Mouse (Mus musculus) cerebellum, adult 2 months (tissue): ENCODE data around the gene Rgmb. TPM values are rescaled to one million over a fixed set of nuclear protein-coding genes. Genes with fewer than 3 reads are reported as not detected.

Experiments used
- DNase-seq, 2 experiments: peaks; one replicate each; pipeline ENCODE4 v3.0.0; 2021
- H3K27ac ChIP-seq: fragments of 200-500 bp; 2 replicates; pipeline ENCODE4 v1.5.1; 2012; ENCODE audit warnings: low read length, control low read depth, inconsistent platforms; ENCODE audit not compliant: insufficient read depth
- H3K27me3 ChIP-seq: fragments of 200-500 bp; 2 replicates; pipeline ENCODE4 v1.6.1; 2012; ENCODE audit warnings: inconsistent platforms, mild to moderate bottlenecking, low read length, moderate library complexity; ENCODE audit not compliant: control insufficient read depth, insufficient read depth
- H3K4me1 ChIP-seq: fragments of 200-500 bp; 2 replicates; pipeline ENCODE4 v1.6.1; 2011; ENCODE audit warnings: low read length; ENCODE audit not compliant: control insufficient read depth, insufficient read depth
- H3K4me3 ChIP-seq: fragments of 200-500 bp; replicated peaks from 2 replicates; pipeline ENCODE3; 2011; ENCODE audit warnings: mild to moderate bottlenecking, low read depth, low read length, control low read depth; ENCODE audit not compliant: insufficient read depth
- CTCF ChIP-seq: fragments of 200-500 bp; IDR thresholded peaks from 2 replicates; pipeline ENCODE4 v1.5.1; 2011; ENCODE audit warnings: low read depth, mild to moderate bottlenecking, control low read depth, low read length, moderate library complexity, borderline replicate concordance; ENCODE audit not compliant: insufficient read depth
- POLR2A ChIP-seq: fragments of 200-500 bp; IDR thresholded peaks from 2 replicates; pipeline ENCODE4 v1.6.1; 2011; ENCODE audit warnings: low read length, control low read depth, borderline replicate concordance; ENCODE audit not compliant: insufficient read depth
- WGBS: fragments of 180-500 bp; shearing (Covaris S2); methylation state at CpG from one replicate; pipeline ENCODE4 v1.1.7; 2018; 5-methylcytosine and 5-hydroxymethylcytosine counted together
- polyA plus RNA-seq: library from polyadenylated mRNA; depleted of rRNA; stranded (reverse); fragments of >200 nt; gene quantifications from 2 replicates; pipeline ENCODE4 v1.2.3, GENCODE M21; 2012

Rgmb gene
- polyA plus RNA-seq, 1 experiment: 46.9 TPM

GRCm38 (mm10) chr17:15809949-15810348, 20.9 kb downstream of the Rgmb start:
- no peak for DNase-seq
- no peak for TF ChIP-seq POLR2A
- no peak for TF ChIP-seq CTCF
- Histone ChIP-seq H3K4me3 (no peak overlapping the region), H3K27ac (no peak overlapping the region), H3K4me1 (peaks cover 7% of the 10 kb centered on the region), H3K27me3 (no peaks in the 10 kb centered on the region)
- WGBS: 71% methylated on average over 2 of the region's 2 CpGs

GRCm38 (mm10) chr17:15808468-15809374, 22.1 kb downstream of the Rgmb start:
- TF ChIP-seq POLR2A (no peak), CTCF (no peak)
- WGBS: 57% methylated on average over 10 of the region's 10 CpGs
- no peak overlapping the region for H3K27ac ChIP-seq
- peaks cover 7% of the 10 kb centered on the region for H3K4me1 ChIP-seq
- no peaks in the 10 kb centered on the region for H3K27me3 ChIP-seq
- no peak for DNase-seq
- no peak overlapping the region for H3K4me3 ChIP-seq

DNA sequence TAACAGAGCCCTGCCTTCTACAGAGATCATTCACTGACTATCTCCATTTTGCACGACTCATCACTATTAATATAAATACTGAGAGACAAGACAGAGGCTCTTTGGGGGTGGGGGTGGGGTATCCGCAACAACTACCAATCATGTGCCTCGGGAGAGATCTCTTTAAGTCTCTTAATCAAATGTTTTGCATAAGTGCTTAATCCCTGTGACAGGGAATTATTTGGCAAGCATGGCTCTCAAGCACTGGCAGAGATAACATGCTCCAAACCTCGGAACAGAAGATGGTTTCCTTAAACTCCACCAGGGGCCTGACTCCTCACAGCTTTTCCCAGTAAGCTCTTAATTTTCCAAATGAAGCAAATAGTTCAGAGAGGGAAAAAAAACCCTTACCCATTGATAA, 22.8 kb downstream of the Rgmb start:
- Histone ChIP-seq H3K27me3 (no peaks in the 10 kb centered on the region), H3K4me3 (no peak overlapping the region), H3K27ac (no peak overlapping the region), H3K4me1 (peaks cover 7% of the 10 kb centered on the region)
- no peak for DNase-seq
- TF ChIP-seq CTCF (no peak), POLR2A (no peak)
- 36% methylated on average over 4 of the region's 4 CpGs for WGBS

DNA sequence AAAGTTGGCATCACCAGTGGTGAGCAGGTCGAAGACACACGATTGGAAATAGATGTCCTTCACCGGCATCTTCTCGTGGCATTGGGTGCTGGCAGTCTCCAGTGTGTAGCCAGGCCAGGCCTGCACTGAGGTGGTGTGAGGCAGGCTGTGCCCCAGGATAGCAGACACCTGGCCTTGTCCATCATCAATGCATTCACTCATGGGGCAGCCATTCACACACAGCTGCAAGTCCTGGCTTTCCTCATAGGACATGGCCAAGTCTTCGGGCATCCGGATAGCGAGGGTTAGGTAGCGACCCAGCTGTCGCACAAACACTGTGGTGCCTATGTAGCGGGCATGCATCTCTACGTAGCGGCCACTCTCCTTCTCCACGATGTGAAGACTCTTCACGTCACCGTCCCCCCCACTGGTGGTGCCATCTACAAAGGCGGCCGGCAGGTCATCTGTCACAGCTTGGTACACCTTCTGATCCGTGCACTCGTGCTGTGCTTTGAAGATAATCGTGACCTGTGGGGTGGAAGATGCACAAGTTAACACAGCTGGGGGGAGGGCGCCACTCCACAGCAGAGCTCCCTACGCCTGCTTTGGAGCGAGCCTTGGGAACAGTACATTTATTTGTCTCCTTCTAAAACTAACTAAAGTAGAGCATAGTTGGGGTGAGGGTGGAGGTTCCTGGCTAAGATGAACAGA, 23.4 kb downstream of the Rgmb start:
- 54% methylated on average over 23 of the region's 23 CpGs for WGBS
- H3K4me3 ChIP-seq: no peak overlapping the region
- peak in 1 of 2 experiments; percentile 26 for DNase-seq
- H3K4me1 ChIP-seq: peaks cover 7% of the 10 kb centered on the region
- no peak for TF ChIP-seq POLR2A
- TF ChIP-seq CTCF: no peak
- H3K27me3 ChIP-seq: no peaks in the 10 kb centered on the region
- H3K27ac ChIP-seq: no peak overlapping the region

DNA sequence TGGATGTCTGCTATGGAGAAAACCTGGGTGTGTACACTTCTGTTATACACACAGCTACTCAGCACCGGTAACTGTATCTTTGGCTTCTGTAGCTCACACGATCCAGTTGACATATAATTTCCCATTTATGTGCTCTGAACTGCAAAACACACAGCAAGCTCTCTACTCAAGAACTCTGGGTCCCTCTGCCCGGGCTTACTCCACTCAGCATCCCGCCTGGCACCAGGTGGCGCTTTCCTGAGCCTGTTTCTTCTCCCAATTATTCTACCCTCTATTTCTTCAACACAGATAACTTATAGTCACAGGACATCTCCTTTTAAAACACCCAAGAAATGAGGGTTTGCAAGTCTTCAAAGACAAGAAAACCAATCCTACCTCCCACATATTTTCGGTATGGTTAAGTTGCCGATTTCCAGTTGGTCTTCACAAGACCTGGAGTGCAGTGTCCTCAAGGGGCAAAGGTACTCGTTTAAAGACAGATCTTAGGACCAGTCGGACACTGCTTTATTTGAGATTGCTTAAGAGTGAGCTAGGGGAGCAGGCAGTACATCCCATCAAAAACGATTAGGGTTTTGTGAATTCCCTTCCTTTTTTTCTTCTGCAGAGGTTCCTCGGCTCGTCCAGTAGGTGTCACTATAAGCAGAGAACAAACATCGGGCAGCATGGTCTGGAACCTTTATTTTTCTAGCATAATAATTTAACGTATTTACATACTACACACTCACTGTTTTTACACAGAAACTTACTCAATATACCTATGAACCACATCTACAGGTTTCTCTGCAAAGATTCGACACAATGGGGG, 26.6 kb downstream of the Rgmb start:
- no peaks in the 10 kb centered on the region for H3K27me3 ChIP-seq
- peaks cover 7% of the 10 kb centered on the region for H3K4me1 ChIP-seq
- DNase-seq: peak in 1 of 2 experiments; percentile 49
- 44% methylated on average over 15 of the region's 15 CpGs for WGBS
- no peak overlapping the region for H3K4me3 ChIP-seq
- no peak overlapping the region for H3K27ac ChIP-seq
- TF ChIP-seq CTCF (peak; percentile 56; the same call in 1 of the 2 replicates), POLR2A (no peak)

GRCm38 (mm10) chr17:15799195-15799793, 31.5 kb downstream of the Rgmb start:
- Histone ChIP-seq H3K27me3 (no peaks in the 10 kb centered on the region), H3K4me1 (no peaks in the 10 kb centered on the region), H3K4me3 (no peak overlapping the region), H3K27ac (no peak overlapping the region)
- WGBS: 66% methylated on average over 3 of the region's 3 CpGs
- no peak for TF ChIP-seq POLR2A
- TF ChIP-seq CTCF: no peak
- no peak for DNase-seq

DNA sequence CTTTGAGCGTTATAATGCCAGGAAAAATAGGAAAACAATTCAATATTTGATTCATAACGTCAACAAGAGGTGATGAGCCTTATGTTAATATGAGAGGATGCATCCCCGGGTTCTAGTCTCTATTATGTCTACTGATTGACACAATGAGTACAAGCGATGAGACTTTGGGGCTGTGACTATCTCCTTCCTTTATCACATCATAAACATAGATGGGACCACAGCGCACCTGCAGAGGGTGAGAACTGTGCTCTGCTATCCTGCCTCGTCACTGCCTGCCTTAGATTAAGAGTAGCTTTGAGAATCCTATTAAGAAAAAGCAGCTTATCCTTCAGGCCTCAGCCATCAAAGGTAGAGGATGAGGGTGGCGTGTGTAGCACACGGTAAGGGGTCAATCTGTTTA, 40.1 kb downstream of the Rgmb start:
- no peak overlapping the region for H3K4me3 ChIP-seq
- WGBS: 86% methylated on average over 8 of the region's 8 CpGs
- no peak for DNase-seq
- no peak for TF ChIP-seq CTCF
- no peak for TF ChIP-seq POLR2A
- no peaks in the 10 kb centered on the region for H3K27me3 ChIP-seq
- H3K27ac ChIP-seq: no peak overlapping the region
- H3K4me1 ChIP-seq: no peaks in the 10 kb centered on the region
